Mouse (Mus musculus) heart, embryonic 16.5 days (tissue): ENCODE data around the gene Banf2. TPM values are rescaled to one million over a fixed set of nuclear protein-coding genes. Genes with fewer than 3 reads are reported as not detected.

Experiments
- polyA plus RNA-seq: library from polyadenylated mRNA; unstranded; fragments of >200 nt; fragmentation: Nextera tagmentation; extraction: Ambion mirVana; gene quantifications from 2 replicates; pipeline ENCODE4 v1.2.1, GENCODE M21; 2015

Gene Banf2
- polyA plus RNA-seq, 1 experiment from 2014 or later = not detected

Other genes starting within 250 kb of the Banf2 start
- gene Bfsp1, start 169.9 kb upstream of the Banf2 start, polyA plus RNA-seq = 1.1 and 1.4 TPM in 2 replicates
- 853 and 944 TPM in 2 replicates for gene Dstn, start 117.7 kb upstream of the Banf2 start, polyA plus RNA-seq
- 52.4 and 59.7 TPM in 2 replicates for gene Rrbp1, start 21.8 kb upstream of the Banf2 start, polyA plus RNA-seq
- 26.0 and 28.0 TPM in 2 replicates for gene Mgme1, start 237.6 kb downstream of the Banf2 start, polyA plus RNA-seq
- gene Snx5, start 237.8 kb downstream of the Banf2 start, polyA plus RNA-seq = 79.2 and 95.3 TPM in 2 replicates